Mouse (Mus musculus) myocyte (in vitro differentiated cells): ENCODE data around the gene Gpr34.

Experiments
- CEBPB ChIP-seq: IDR thresholded peaks from 2 replicates; pipeline ENCODE4 v1.6.1; 2011; ENCODE audit warnings: mild to moderate bottlenecking, moderate library complexity; ENCODE audit not compliant: poor library complexity, insufficient read depth, severe bottlenecking
- E2F4 ChIP-seq: IDR thresholded peaks from one replicate; pipeline ENCODE4 v1.6.1; 2011; ENCODE audit warnings: mild to moderate bottlenecking, control low read depth, moderate library complexity; ENCODE audit not compliant: insufficient read depth
- MAX ChIP-seq: IDR thresholded peaks from one replicate; pipeline ENCODE4 v1.6.1; 2011; ENCODE audit warnings: low read depth, mild to moderate bottlenecking, control low read depth
- POLR2A ChIP-seq: IDR thresholded peaks from one replicate; pipeline ENCODE4 v1.6.1; 2011; ENCODE audit warnings: low read depth, mild to moderate bottlenecking, control low read depth, moderate library complexity; ENCODE audit not compliant: insufficient read length
- POLR2AphosphoS2 ChIP-seq: IDR thresholded peaks from one replicate; pipeline ENCODE4 v1.6.1; 2011; ENCODE audit warnings: low read depth, control low read depth; ENCODE audit not compliant: insufficient read length
- TCF12 ChIP-seq: IDR thresholded peaks from one replicate; pipeline ENCODE4 v1.6.1; 2011; ENCODE audit warnings: mild to moderate bottlenecking, control low read depth; ENCODE audit not compliant: poor library complexity, insufficient read depth, severe bottlenecking
- USF1 ChIP-seq: IDR thresholded peaks from one replicate; pipeline ENCODE4 v1.6.1; 2011; ENCODE audit warnings: low read depth, mild to moderate bottlenecking, control low read depth, moderate library complexity

DNA sequence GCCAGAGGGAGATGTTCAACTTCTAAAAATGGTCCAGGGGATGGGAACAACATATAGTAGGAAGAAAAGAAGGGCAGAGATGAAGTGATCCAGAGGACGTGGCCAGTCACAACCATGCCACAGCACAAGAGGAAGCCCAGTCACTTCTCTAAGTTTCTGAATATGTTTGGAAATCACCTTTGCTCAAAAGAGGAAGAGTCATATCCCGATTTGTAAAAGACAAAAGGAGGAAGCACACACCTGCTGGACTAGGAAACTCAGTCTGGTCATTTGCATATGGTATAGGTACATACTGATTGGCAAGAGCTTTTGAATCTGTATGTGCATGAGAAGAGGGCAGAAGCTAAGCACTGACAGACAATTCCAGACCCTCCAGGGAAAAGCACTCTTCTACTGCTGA lies 32.5 kb upstream of the Gpr34 start:
- no peak for TF ChIP-seq E2F4
- TF ChIP-seq MAX = no peak
- no peak for TF ChIP-seq TCF12
- no peak for TF ChIP-seq CEBPB
- no peak for TF ChIP-seq POLR2A
- no peak for TF ChIP-seq POLR2AphosphoS2
- no peak for TF ChIP-seq USF1
